Mouse (Mus musculus) embryonic facial prominence, embryonic 10.5 days (tissue): ENCODE data around the gene Gcsam. TPM values are rescaled to one million over a fixed set of nuclear protein-coding genes. Genes with fewer than 3 reads are reported as not detected.

Experiments
- DNase-seq: peaks from one replicate; pipeline ENCODE4 v3.0.0-alpha.2; 2017; ENCODE audit warnings: low spot score
- H3K27ac ChIP-seq: fragments of 300-500 bp; sonication (generic); replicated peaks from 2 replicates; pipeline ENCODE4 v1.5.1; 2016; ENCODE audit warnings: mild to moderate bottlenecking
- H3K27me3 ChIP-seq: fragments of 300-500 bp; sonication (generic); replicated peaks from 2 replicates; pipeline ENCODE4 v1.6.1; 2016; ENCODE audit warnings: low read depth, mild to moderate bottlenecking; ENCODE audit not compliant: poor library complexity, severe bottlenecking
- H3K36me3 ChIP-seq: fragments of 300-500 bp; sonication (generic); replicated peaks from 2 replicates; pipeline ENCODE4 v1.6.1; 2016; ENCODE audit warnings: mild to moderate bottlenecking, moderate library complexity
- H3K4me1 ChIP-seq: fragments of 300-500 bp; sonication (generic); 2 replicates; pipeline ENCODE4 v1.6.1; 2016
- H3K4me3 ChIP-seq: fragments of 300-500 bp; sonication (generic); 2 replicates; pipeline ENCODE4 v1.5.1; 2016; ENCODE audit warnings: mild to moderate bottlenecking, moderate library complexity
- H3K9me3 ChIP-seq: fragments of 300-500 bp; sonication (generic); 2 replicates; pipeline ENCODE4 v1.6.1; 2016; ENCODE audit warnings: mild to moderate bottlenecking
- WGBS: fragments of 180-500 bp; shearing (Covaris S2); methylation state at CpG from one replicate; pipeline ENCODE4 v1.1.7; 2016; 5-methylcytosine and 5-hydroxymethylcytosine counted together
- polyA plus RNA-seq: library from polyadenylated mRNA; unstranded; fragments of >200 nt; fragmentation: Nextera tagmentation; extraction: Ambion mirVana; gene quantifications from 2 replicates; pipeline ENCODE4 v1.2.1, GENCODE M21; 2016

Gcsam gene
- polyA plus RNA-seq, 1 experiment from 2014 or later: 0.10 TPM

DNA sequence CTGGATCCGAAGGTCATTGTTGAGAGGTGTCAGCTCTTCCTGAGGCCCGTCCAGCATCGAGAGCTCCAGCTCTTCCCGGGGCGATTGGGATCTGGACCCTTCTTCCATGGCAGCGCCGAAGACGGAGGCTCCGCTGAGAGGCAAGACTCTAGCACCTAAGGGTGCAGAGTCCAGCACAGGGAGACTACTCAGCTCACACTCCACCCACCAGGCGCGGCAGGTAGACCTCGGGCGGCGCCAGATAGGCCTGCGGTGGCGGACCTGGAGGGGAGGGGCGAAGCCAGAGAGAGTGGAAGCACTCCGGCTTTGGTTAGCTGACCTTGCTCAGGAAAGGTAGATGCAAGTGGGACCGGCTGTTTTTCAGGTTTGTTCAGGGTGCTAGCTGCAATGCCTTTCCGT is 43.8 kb downstream of the Gcsam start, which contains the start of gene BC016579:
BC016579 (minus strand) TSS at position 135 of the 399 bp plus-strand sequence.
- peak; percentile 23 for DNase-seq
- no peaks in the 10 kb centered on the region for H3K9me3 ChIP-seq
- H3K4me1 ChIP-seq: peaks cover 12% of the 10 kb centered on the region
- H3K4me3 ChIP-seq: peak within 1 kb of the TSS; percentile 51
- 3% methylated on average over 20 of the region's 20 CpGs for WGBS
- no peaks in the 10 kb centered on the region for H3K36me3 ChIP-seq
- H3K27ac ChIP-seq: no peak within 1 kb of the TSS
- H3K27me3 ChIP-seq: peaks cover 35% of the 10 kb centered on the region

DNA sequence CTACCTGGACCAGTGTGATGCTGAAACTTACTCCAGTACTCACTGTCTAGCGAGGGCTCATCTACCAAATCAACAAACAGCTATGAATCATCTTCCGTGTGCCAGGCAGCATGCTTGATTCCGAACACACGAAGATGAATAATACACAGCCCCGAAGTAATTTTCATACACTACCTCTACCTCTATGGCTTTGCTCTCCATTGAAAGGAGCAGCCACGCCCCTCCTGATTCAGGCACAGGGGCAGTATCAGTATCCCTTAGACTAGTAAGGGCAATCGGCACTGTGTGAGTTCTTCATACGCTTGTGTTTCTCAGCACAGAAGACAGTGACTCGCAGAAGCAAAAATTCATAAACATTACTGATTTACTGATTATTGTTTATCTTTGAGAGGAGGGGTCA is 44.3 kb downstream of the Gcsam start:
- H3K4me1 ChIP-seq: peaks cover 12% of the 10 kb centered on the region
- no peak overlapping the region for H3K27ac ChIP-seq
- WGBS: 58% methylated on average over 9 of the region's 9 CpGs
- no peak for DNase-seq
- peaks cover 35% of the 10 kb centered on the region for H3K27me3 ChIP-seq
- H3K36me3 ChIP-seq: no peaks in the 10 kb centered on the region
- H3K9me3 ChIP-seq: no peaks in the 10 kb centered on the region
- peak overlapping the region; percentile 51 for H3K4me3 ChIP-seq

DNA sequence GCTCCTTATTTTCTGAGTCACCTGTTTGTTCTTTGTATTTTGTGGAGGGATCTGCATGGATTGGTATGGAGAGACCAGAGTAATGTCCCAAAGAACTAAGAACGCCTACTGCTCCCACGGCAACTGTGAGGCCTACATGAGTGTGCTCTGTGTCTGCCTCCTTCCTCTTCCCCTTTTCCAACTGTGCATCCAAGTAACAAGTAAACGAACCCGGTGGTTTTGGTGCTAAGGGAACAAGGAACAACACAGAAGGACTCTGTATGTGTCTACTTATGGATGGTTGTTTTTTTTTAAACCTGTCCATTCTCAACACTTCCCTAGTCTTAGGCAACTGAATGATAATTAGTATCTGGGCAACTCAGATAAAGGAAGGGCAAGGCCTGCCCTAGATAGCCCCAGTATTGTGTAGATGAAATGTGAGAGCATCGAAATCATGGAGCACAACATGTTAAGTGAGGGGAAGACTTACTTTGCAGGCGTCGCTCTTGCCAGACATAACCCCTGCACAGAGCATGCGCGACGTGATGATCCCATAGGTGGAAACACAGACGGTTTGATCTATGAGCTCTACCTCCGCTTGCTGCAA is 47.5 kb downstream of the Gcsam start:
- Histone ChIP-seq H3K4me1 (peaks cover 12% of the 10 kb centered on the region), H3K27ac (no peak overlapping the region), H3K36me3 (no peaks in the 10 kb centered on the region), H3K9me3 (no peaks in the 10 kb centered on the region), H3K27me3 (peaks cover 31% of the 10 kb centered on the region), H3K4me3 (no peak overlapping the region)
- 92% methylated on average over 12 of the region's 12 CpGs for WGBS
- DNase-seq: no peak

DNA sequence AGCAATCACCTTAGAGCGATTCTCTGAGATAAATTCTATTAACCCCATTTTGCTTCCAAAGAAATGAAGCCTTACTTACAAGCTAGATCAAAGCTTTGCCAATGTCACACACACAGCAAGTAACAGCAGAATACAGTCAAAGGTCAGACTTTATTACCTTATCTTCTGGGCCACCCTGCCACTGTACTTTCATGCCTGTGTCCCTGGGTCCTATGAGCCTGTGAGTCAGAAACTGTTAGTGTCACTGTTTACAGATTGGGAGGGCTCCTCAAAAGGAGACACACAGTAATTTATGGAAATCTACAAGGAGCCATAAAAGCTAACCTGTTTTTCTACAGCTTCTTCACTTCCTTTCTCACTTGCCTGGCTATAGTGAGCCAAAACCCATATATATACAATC is 48.1 kb downstream of the Gcsam start:
- no peaks in the 10 kb centered on the region for H3K36me3 ChIP-seq
- no peak overlapping the region for H3K4me3 ChIP-seq
- DNase-seq: no peak
- no peaks in the 10 kb centered on the region for H3K9me3 ChIP-seq
- H3K27me3 ChIP-seq: peaks cover 25% of the 10 kb centered on the region
- no peak overlapping the region for H3K27ac ChIP-seq
- WGBS: 93% methylated on average over 1 of the region's 1 CpGs
- H3K4me1 ChIP-seq: peaks cover 11% of the 10 kb centered on the region

DNA sequence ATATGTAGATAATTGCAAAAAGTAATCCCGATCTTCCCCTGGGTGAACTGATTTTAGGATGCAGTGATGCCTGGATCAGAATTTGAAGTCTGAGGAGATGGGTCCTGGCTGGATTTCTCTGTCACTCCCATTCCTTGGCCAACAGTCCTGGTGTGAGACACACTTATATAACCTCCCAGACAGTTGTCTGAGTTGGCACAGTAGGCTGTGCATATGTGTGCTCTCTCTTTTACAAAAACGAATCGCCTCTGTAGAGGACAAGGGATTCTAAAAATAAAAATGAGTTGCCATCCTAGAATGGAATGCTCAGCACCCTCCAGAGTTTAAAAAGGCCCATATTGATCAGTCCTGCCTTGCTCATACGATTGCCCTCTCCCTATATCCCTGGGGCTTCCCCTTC is 49.4 kb downstream of the Gcsam start:
- Histone ChIP-seq H3K4me1 (no peaks in the 10 kb centered on the region), H3K4me3 (no peak overlapping the region), H3K9me3 (no peaks in the 10 kb centered on the region), H3K27me3 (peaks cover 11% of the 10 kb centered on the region), H3K36me3 (no peaks in the 10 kb centered on the region), H3K27ac (no peak overlapping the region)
- 90% methylated on average over 4 of the region's 4 CpGs for WGBS
- DNase-seq: no peak

DNA sequence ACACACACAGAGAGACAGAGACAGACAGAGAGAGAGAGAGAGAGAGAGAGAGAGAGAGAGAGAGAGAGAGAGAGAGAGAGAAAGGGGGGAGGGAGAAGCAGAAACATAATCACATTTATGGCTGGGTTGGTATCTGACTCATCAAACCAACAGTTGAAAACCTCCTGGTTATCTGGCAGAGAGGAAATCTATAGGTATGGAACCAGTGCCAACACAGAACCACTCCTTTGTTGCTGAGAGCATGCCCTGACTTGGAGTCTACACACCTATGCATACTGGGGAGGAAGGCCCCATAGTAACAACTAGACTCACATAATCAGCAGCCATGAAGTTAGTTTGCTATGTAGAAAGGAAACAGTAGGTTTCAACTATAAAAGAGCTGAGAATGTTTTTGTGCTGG is 52.2 kb downstream of the Gcsam start:
- Histone ChIP-seq H3K27me3 (no peaks in the 10 kb centered on the region), H3K27ac (no peak overlapping the region), H3K4me1 (no peaks in the 10 kb centered on the region), H3K36me3 (no peaks in the 10 kb centered on the region), H3K9me3 (no peaks in the 10 kb centered on the region), H3K4me3 (no peak overlapping the region)
- no peak for DNase-seq

DNA sequence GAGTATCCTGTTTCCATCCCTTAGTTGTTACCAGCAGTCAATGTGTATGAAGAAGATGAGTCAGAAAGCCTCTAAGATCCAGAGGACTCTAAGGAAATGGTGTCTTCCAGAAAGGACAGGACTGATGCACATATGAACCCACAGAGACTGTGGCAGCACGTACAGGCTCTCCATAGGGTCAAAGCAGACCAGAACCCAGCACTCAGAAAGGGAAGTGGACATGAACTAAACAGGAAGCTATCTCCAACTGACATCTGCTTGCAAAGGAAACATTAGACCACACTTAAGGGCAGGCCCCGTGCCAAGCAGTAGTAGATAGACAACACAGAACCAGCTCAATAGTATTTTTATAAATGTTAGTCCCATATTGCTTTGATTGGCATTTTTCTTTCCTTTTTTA is 56.0 kb downstream of the Gcsam start:
- H3K27me3 ChIP-seq: no peaks in the 10 kb centered on the region
- H3K36me3 ChIP-seq: no peaks in the 10 kb centered on the region
- no peaks in the 10 kb centered on the region for H3K4me1 ChIP-seq
- no peak overlapping the region for H3K4me3 ChIP-seq
- no peak for DNase-seq
- H3K9me3 ChIP-seq: no peaks in the 10 kb centered on the region
- 75% methylated on average over 2 of the region's 2 CpGs for WGBS
- H3K27ac ChIP-seq: no peak overlapping the region

DNA sequence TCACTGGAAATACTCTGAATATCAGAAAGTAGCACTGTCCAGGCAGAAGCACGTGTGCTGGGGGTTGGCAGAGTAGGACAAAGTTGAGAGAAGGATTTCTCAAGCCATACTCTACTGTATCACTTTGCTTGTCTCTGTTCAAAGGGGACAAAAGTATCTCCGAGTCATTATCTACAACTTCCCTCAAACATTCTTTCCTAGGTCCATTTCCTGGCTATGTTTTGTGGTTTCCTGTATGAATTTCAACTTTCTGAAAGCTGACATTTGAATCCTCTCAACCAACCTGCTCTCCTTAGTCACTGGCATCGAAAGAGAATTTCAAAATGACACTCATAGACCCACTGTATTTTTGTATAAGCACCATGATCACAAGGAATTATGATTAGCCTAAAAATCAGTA is 58.0 kb downstream of the Gcsam start:
- Histone ChIP-seq H3K4me3 (no peak overlapping the region), H3K27ac (no peak overlapping the region), H3K36me3 (no peaks in the 10 kb centered on the region), H3K27me3 (no peaks in the 10 kb centered on the region), H3K9me3 (no peaks in the 10 kb centered on the region), H3K4me1 (no peaks in the 10 kb centered on the region)
- DNase-seq: no peak
- 72% methylated on average over 3 of the region's 3 CpGs for WGBS

DNA sequence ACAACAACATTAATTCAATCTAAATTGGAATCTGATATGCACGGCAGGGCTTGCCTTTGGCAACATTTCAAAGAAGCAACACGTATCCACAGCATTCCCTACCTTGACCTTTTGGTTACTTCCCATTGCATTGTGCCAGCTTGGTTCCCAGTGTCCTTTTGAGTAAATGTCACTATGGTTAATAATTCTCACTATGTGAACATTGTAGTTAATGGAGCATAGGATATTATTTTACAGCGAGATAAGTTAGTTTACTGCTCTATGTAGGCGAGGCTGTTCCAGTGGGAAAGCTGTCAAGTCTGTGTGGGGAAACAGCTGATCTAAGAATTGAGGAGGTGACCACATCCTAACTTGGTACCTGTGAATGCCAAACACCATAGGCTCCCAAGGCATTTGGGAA is 59.8 kb downstream of the Gcsam start:
- Histone ChIP-seq H3K36me3 (no peaks in the 10 kb centered on the region), H3K9me3 (no peaks in the 10 kb centered on the region), H3K27me3 (no peaks in the 10 kb centered on the region), H3K4me1 (no peaks in the 10 kb centered on the region), H3K4me3 (no peak overlapping the region), H3K27ac (no peak overlapping the region)
- no peak for DNase-seq
- 79% methylated on average over 4 of the region's 4 CpGs for WGBS

Other genes with a start within 250 kb of the Gcsam start
- gene Cd200, start 201.3 kb upstream of the Gcsam start, polyA plus RNA-seq: 6.6 and 8.1 TPM in 2 replicates
- not detected in 2 replicates for gene Gm609, start 117.4 kb upstream of the Gcsam start, polyA plus RNA-seq
- not detected in 2 replicates for gene Gm17783, start 78.3 kb upstream of the Gcsam start, polyA plus RNA-seq
- gene Slc9c1, start 75.1 kb upstream of the Gcsam start, polyA plus RNA-seq: not detected in 2 replicates
- 0.09 TPM in 1 of 2 replicates, not detected in the other for gene BC016579, start 43.7 kb downstream of the Gcsam start, polyA plus RNA-seq
- gene Tmprss7, start 83.3 kb downstream of the Gcsam start, polyA plus RNA-seq: 0.15 and 0.21 TPM in 2 replicates
- gene Tagln3, start 114.2 kb downstream of the Gcsam start, polyA plus RNA-seq: 88.6 and 91.5 TPM in 2 replicates
- gene Abhd10, start 132.6 kb downstream of the Gcsam start, polyA plus RNA-seq: 40.7 and 43.8 TPM in 2 replicates